Mouse (Mus musculus) effector memory CD4-positive, alpha-beta T cell, adult 5 months (primary cell): Measurements from ENCODE around the gene Nkx2-3. TPM values are rescaled to one million over a fixed set of nuclear protein-coding genes. Genes with fewer than 3 reads are reported as not detected.

Experiments used
- polyA plus RNA-seq: library from polyadenylated mRNA; unstranded; fragments of 100-300 nt; shearing (Covaris generic); gene quantifications from one replicate; pipeline ENCODE4 v1.2.1, GENCODE M21; 2017

Gene Nkx2-3
- polyA plus RNA-seq = 0.35 TPM

DNA sequence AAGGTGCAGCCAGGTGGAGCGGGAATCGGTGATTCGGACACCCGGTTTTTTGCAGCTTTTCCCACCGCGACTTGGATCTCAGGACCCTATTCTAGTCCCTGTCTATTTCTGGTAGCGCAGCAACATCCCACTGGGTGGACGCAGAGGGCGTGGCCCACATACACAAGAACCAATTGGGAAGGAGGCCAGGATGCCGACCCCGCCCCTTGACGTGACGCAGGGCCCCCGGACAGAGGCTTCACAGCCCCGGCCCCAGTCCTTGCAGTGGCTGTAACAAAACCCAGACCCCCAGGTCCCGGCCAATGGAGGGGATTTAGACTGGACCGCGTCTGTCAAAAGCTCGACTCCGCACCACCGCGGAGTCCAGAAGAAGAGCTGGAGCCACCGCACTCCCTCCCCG lies at the start of gene Nkx2-3:
Gene Nkx2-3, plus strand, starts transcription at position 275 of the 400 bp plus-strand sequence.

Other genes with a start within 250 kb of the Nkx2-3 start
- not detected for gene Hpse2, start 224.0 kb upstream of the Nkx2-3 start, polyA plus RNA-seq
- gene Cnnm1, start 171.9 kb upstream of the Nkx2-3 start, polyA plus RNA-seq = not detected
- 673 TPM for gene Got1, start 87.7 kb upstream of the Nkx2-3 start, polyA plus RNA-seq
- gene Slc25a28, start 62.6 kb downstream of the Nkx2-3 start, polyA plus RNA-seq = 53.8 TPM
- 3.7 TPM for gene Entpd7, start 77.3 kb downstream of the Nkx2-3 start, polyA plus RNA-seq
- 11.9 TPM for gene Cutc, start 140.7 kb downstream of the Nkx2-3 start, polyA plus RNA-seq
- gene Cox15, start 140.7 kb downstream of the Nkx2-3 start, polyA plus RNA-seq = 10.6 TPM
- 0.70 TPM for gene Abcc2, start 169.9 kb downstream of the Nkx2-3 start, polyA plus RNA-seq